Mouse (Mus musculus): ENCODE measurements around the gene Zup1. TPM values are rescaled to one million over a fixed set of nuclear protein-coding genes. Genes with fewer than 3 reads are reported as not detected.

Zup1 gene
- total RNA-seq (2023) = 99.0 to 119 TPM (median 111 TPM) in 4 replicates

DNA sequence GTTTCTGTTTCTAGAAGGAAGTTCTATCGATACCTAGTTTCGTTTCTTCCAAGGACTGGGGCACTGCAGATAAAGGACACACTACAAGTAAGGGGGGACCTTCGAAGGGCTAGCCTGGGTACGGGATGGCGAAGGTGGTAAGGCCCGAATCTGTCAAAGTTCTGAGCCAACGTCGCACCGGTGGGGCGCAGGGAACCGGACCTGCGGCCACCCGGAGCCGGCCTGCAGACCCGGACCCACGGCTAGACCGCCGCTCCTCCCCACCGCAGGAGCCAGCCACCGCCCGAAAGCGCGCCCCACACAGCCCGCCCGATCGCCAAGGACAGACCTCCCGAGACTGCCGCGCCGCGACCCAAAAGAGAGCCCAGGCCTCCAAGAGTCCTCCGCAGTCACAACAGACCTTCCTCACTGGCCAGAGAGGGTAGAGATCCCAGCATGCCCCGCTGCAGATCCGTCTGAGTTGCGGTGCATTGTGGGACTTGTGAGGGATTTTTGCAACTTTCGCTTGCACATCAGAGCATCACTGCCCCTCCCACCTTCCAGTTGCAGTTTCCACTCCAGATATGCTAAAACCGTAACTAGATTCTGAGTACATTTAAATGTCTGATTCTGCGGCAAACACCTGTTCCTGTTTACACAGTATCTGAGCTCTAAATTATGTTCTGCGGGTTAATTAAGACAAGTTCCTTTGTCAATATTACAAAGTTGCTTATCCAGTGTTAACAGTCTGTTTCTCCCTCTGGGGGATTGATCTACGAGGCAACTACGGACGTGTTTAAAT is at the start of gene Zup1:
TSS of gene Zup1 (minus strand) at position 467 of the 781 bp plus-strand sequence.

DNA sequence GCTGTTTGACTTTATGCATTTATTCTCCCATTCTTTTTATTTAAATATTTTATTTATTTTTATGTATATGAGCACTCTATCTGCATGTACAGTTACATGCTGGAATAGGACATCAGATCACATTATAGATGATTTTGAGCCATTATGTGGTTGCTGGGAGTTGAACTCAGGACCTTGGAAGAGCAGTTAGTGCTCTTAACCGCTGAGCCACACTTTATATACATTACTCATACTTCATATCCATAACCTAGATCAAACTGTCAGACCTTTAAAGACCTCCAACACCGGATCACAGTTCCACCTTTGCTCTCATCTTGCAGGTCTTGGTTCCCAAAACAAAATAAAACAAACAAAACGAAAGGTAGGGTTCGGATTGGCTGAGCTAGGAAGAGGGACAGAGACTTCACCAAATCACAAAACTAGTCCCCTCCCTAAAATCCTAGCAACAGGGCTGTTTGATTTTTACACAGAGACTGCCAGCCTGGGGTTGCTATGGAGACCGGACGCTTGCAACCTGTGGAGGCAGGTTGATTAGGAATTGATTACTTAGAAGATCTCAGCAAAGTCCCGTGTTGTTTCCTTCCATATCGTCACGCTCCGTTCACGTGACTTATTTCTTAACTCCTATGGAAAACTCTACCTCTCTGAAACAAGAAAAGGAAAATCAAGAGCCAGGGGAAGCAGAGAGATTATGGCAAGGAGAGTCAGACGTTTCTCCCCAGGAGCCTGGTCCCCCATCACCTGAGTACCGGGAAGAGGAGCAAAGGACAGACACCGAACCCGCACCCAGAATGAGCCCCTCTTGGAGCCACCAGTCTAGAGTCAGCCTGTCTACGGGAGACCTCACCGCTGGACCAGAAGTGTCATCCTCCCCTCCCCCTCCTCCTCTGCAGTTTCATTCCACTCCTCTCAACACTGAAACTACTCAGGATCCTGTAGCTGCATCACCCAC is 46.3 kb downstream of the Zup1 start, which contains the start of gene Rsph4a:
TSS of gene Rsph4a (plus strand) at position 582 of the 952 bp plus-strand sequence.

Other genes starting within 250 kb of the Zup1 start
- gene Sult3a2, start 164.6 kb downstream of the Zup1 start, total RNA-seq (2023) = not detected in 4 replicates
- not detected in 4 replicates for gene Sult3a1, start 93.5 kb downstream of the Zup1 start, total RNA-seq (2023)
- gene Rsph4a, start 46.2 kb downstream of the Zup1 start, total RNA-seq (2023) = not detected in 4 replicates
- gene Rwdd1, start 68.4 kb upstream of the Zup1 start, total RNA-seq (2023) = 42.5 to 62.8 TPM (median 50.9 TPM) in 4 replicates
- not detected in 4 replicates for gene Trappc3l, start 86.3 kb upstream of the Zup1 start, total RNA-seq (2023)
- gene Calhm4, start 93.0 kb upstream of the Zup1 start, total RNA-seq (2023) = not detected in 4 replicates
- gene Calhm5, start 145.2 kb upstream of the Zup1 start, total RNA-seq (2023) = not detected in 4 replicates
- gene Calhm6, start 176.7 kb upstream of the Zup1 start, total RNA-seq (2023) = 12.3 to 16.1 TPM (median 13.2 TPM) in 4 replicates

Data from B cell, adult 62 days (primary cell).